In the genomic region with DNA sequence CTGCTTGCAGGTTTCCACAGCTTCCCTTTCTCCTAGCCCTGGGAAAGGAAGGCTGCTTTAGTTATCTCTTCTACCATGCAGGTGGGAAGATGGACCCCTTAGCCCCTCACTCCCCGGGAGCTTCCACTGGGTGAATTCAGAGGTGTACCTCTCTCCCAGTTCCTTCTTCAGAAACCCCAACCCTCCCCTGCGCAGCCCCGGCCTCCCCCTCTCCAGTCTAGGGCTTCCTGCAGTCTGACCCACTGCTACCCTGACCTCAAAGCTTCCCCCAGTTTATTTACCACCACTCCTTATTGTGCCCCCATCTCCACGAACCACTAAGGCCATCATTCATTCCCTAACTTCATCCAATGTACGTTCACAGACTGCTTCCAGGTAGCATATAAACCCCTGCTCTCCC, we compare ENCODE assay signal across 8 mouse cellular contexts. TPM values are rescaled to one million over a fixed set of nuclear protein-coding genes. Genes with fewer than 3 reads are reported as not detected.
DNase-seq lines count a peak whose midpoint lies in the region; ATAC-seq and TF ChIP-seq lines count a peak whose summit lies in the region.

No protein-coding gene starts in this region.

- ATAC-seq in cerebellum, adult (ENCODE audit: insufficient number of reproducible peaks, low FRiP score, low TSS enrichment) = peak; percentile 3; the same call in 1 of the 2 replicates
- no peak for ATAC-seq in lung, postnatal 0 days
- no peak for ATAC-seq in limb, embryonic 12.5 days (ENCODE audit: insufficient number of reproducible peaks, insufficient read depth, low FRiP score, low TSS enrichment, low read depth)
- ATAC-seq in stomach, embryonic 14.5 days (ENCODE audit: insufficient number of reproducible peaks, insufficient read depth, low FRiP score, low read depth) = no peak

- H3K27me3 ChIP-seq in lung, postnatal 0 days (replicated peaks; ENCODE audit: insufficient read depth, low read length) = no peaks in the 10 kb centered on the region
- peaks cover 8% of the 10 kb centered on the region for H3K27me3 ChIP-seq in limb, embryonic 12.5 days
- no peaks in the 10 kb centered on the region for H3K27me3 ChIP-seq in stomach, embryonic 14.5 days (ENCODE audit: control insufficient read depth, insufficient read depth, low read length)

- peak overlapping the region; percentile 82; the same call in 1 of the 2 replicates for H3K4me3 ChIP-seq in lung, postnatal 0 days (ENCODE audit: low read depth, low read length)
- peak overlapping the region; percentile 87 for H3K4me3 ChIP-seq in limb, embryonic 12.5 days (replicated peaks)
- peak overlapping the region; percentile 90 for H3K4me3 ChIP-seq in stomach, embryonic 14.5 days (ENCODE audit: low read depth, low read length)

- TF ChIP-seq EP300 in lung, postnatal 0 days (IDR thresholded peaks at IDR 0.05) = no peak

- 15% methylated on average over 5 of the region's 5 CpGs for WGBS in lung, postnatal 0 days
- WGBS in limb, embryonic 12.5 days = 7% methylated on average over 5 of the region's 5 CpGs
- WGBS in stomach, embryonic 14.5 days = 7% methylated on average over 5 of the region's 5 CpGs

- peak overlapping the region; percentile 87 for H3K4me2 ChIP-seq in lung, postnatal 0 days (replicated peaks; ENCODE audit: low read depth, low read length)
- H3K4me2 ChIP-seq in limb, embryonic 12.5 days = peak overlapping the region; percentile 79
- H3K4me2 ChIP-seq in stomach, embryonic 14.5 days (replicated peaks; ENCODE audit: low read depth, low read length) = peak overlapping the region; percentile 65

- no peak for DNase-seq in cerebellum, postnatal 25 days
- DNase-seq in lung, postnatal 0 days (ENCODE audit: low spot score) = no peak
- DNase-seq in lung, adult 18-20 months = no peak
- DNase-seq in embryo, embryonic 10.5 days (ENCODE audit: low spot score) = no peak
- DNase-seq in adrenal gland, postnatal 25 days = no peak

- no peaks in the 10 kb centered on the region for H3K9me3 ChIP-seq in lung, postnatal 0 days (ENCODE audit: low read length)
- H3K9me3 ChIP-seq in limb, embryonic 12.5 days = no peaks in the 10 kb centered on the region
- H3K9me3 ChIP-seq in stomach, embryonic 14.5 days (ENCODE audit: control insufficient read depth, low read depth, low read length) = no peaks in the 10 kb centered on the region

- peaks cover 23% of the 10 kb centered on the region for H3K4me1 ChIP-seq in lung, postnatal 0 days (ENCODE audit: insufficient read depth, low read depth, low read length)
- peaks cover 71% of the 10 kb centered on the region for H3K4me1 ChIP-seq in limb, embryonic 12.5 days (replicated peaks)
- peaks cover 58% of the 10 kb centered on the region for H3K4me1 ChIP-seq in stomach, embryonic 14.5 days (ENCODE audit: control insufficient read depth, insufficient read depth, low read length)

- no peak for TF ChIP-seq CTCF in lung, postnatal 0 days (IDR thresholded peaks at IDR 0.05)

- H3K27ac ChIP-seq in lung, postnatal 0 days (ENCODE audit: low read length) = peak overlapping the region; percentile 90; the same call in 1 of the 2 replicates
- peak overlapping the region; percentile 90; the same call in 1 of the 2 replicates for H3K27ac ChIP-seq in limb, embryonic 12.5 days
- no peak overlapping the region for H3K27ac ChIP-seq in stomach, embryonic 14.5 days (ENCODE audit: low read length)

- no peak overlapping the region for H3K9ac ChIP-seq in lung, postnatal 0 days (replicated peaks; ENCODE audit: low read depth)
- H3K9ac ChIP-seq in limb, embryonic 12.5 days (replicated peaks) = peak overlapping the region; percentile 91
- peak overlapping the region; percentile 82 for H3K9ac ChIP-seq in stomach, embryonic 14.5 days (replicated peaks; ENCODE audit: low read depth, low read length)

- no peaks in the 10 kb centered on the region for H3K36me3 ChIP-seq in lung, postnatal 0 days (ENCODE audit: insufficient read depth, low read length)
- H3K36me3 ChIP-seq in limb, embryonic 12.5 days = peaks cover 3% of the 10 kb centered on the region; the same call in 1 of the 2 replicates
- H3K36me3 ChIP-seq in stomach, embryonic 14.5 days (ENCODE audit: control insufficient read depth, insufficient read depth, low read length) = no peaks in the 10 kb centered on the region

RNA-seq across cellular contexts. Expression of a gene that starts 0.4 kb away (rescaled TPM):
- 8.2 and 8.6 TPM in 2 replicates for polyA plus RNA-seq in lung, postnatal 0 days (2015; fragmentation: Nextera tagmentation; extraction: Ambion mirVana)
- 7.9 and 10.5 TPM in 2 replicates for polyA plus RNA-seq in limb, embryonic 12.5 days (2016; fragmentation: Nextera tagmentation; extraction: Ambion mirVana)
- polyA plus RNA-seq in stomach, embryonic 14.5 days (2014; fragmentation: Nextera tagmentation; extraction: Ambion mirVana) = 6.4 and 7.2 TPM in 2 replicates
- total RNA-seq in adrenal gland, postnatal 25 days (2021) = 9.8 and 16.3 TPM in 2 replicates

RNA-seq across cellular contexts. Expression of a gene that starts 30.5 kb away (rescaled TPM):
- polyA plus RNA-seq in lung, postnatal 0 days (2015; fragmentation: Nextera tagmentation; extraction: Ambion mirVana) = 7.8 and 11.8 TPM in 2 replicates
- 5.5 and 7.0 TPM in 2 replicates for polyA plus RNA-seq in limb, embryonic 12.5 days (2016; fragmentation: Nextera tagmentation; extraction: Ambion mirVana)
- 10.1 and 12.1 TPM in 2 replicates for polyA plus RNA-seq in stomach, embryonic 14.5 days (2014; fragmentation: Nextera tagmentation; extraction: Ambion mirVana)
- 98.7 and 131 TPM in 2 replicates for total RNA-seq in adrenal gland, postnatal 25 days (2021)

RNA-seq across cellular contexts. Expression of a gene that starts 49.7 kb away (rescaled TPM):
- 6.6 and 7.4 TPM in 2 replicates for polyA plus RNA-seq in lung, postnatal 0 days (2015; fragmentation: Nextera tagmentation; extraction: Ambion mirVana)
- polyA plus RNA-seq in limb, embryonic 12.5 days (2016; fragmentation: Nextera tagmentation; extraction: Ambion mirVana) = 7.3 and 8.2 TPM in 2 replicates
- 11.5 and 14.5 TPM in 2 replicates for polyA plus RNA-seq in stomach, embryonic 14.5 days (2014; fragmentation: Nextera tagmentation; extraction: Ambion mirVana)
- total RNA-seq in adrenal gland, postnatal 25 days (2021) = 9.0 and 11.2 TPM in 2 replicates
